Mouse (Mus musculus) erythroblast, embryonic 14.5 days (primary cell): ENCODE data around the gene Gsap.

Source experiments
- GATA1 ChIP-seq: IDR thresholded peaks from 2 replicates; pipeline ENCODE4 v1.6.1; 2012; ENCODE audit warnings: low read length, inconsistent platforms, mixed read lengths
- TAL1 ChIP-seq: IDR thresholded peaks from 3 replicates; pipeline ENCODE4 v1.6.1; 2012; ENCODE audit warnings: low read length, inconsistent platforms, mixed read lengths

- TF ChIP-seq GATA1 = no peak
- TF ChIP-seq TAL1 = no peak
Observed at GRCm38 (mm10) chr5:21265049-21265448, 79.0 kb downstream of the Gsap start.
